Mouse (Mus musculus) embryo, embryonic 9.5 days (tissue): ENCODE measurements around the gene Psmc1.

Experiments used
- DNase-seq: peaks from one replicate; pipeline ENCODE4 v3.0.0-alpha.2; 2017; ENCODE audit errors: extremely low spot score

Psmc1 gene

DNA sequence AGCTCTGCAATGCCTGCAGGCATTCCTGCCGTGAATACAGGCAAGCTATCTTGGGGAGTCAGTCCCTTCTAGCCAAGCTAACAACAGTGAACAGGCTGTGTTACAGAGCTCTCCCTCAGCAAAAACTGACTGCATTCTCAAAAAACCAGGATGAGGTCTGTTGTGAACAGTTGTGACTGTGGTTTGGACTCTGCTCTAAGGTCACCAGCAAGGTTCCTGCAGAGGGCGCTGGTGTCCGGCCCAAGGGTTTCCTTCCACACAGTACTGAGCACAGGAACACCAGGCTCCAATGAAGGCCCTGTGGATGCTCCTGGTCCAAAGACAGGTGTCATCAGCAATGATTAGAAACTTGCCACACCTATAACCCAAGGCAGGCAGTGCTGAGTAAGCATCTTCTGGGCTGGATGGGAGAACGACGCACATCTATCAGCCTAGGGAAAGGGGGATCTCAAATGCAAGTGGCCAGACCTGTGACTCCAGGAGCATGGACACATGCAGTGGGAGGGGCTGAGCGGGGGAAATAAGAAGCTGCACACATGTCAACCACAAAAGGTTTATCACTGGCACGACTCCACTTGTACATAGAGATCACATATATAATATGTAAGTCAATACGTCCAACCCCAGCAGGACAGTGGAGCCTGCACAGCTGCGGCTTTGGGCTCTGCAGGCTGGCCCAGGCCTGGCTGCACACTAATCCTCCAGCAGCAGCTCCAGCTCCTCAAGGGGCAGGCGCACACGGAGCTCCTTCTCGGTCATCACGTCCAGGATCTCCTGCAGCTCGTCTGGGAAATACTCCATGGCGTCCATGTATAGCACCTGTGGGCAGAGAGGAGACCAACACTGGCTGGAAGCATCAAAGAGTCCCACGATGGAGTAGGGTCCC lies 15.2 kb downstream of the Psmc1 start:
- no peak for DNase-seq

DNA sequence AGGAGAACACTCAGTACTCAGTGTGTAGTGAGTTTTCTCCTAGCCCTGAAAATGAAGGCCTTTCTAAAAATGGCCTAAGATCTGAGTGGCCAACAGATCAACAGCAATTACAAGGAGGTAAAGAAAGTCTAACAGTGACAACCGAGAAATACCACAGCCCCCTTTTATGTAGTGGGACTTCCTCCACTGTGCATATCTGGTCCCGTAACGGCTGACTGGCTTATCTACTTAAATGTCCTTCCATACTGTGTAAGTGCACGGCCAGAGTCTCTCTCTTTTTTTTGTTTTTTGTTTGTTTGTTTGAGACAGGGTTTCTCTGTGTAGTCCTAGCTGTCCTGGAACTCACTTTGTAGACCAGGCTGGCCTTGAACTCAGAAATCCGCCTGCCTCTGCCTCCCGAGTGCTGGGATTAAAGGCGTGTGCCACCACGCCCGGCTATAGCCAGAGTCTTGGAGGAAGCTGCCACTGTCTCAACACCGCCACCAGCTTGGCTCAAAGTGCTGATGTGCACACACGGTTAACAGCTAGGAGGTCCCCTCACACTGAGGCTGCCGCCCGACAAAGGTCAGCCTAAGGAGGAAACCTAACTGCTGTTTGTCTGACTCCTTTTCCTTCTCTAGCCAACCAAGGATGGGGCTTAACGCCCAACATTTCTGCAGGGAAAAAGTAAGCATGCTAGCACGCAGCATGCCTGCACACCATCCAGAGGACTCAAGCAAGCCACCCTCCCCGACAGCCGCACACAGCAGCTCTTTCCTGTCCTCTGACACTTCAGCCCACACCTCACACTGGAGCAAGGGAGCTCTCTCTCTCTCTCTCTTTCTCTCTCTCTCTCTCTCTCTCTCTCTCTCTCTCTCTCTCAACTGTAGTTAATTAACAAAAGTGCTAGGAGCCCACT lies 17.3 kb downstream of the Psmc1 start:
- DNase-seq, result no peak

DNA sequence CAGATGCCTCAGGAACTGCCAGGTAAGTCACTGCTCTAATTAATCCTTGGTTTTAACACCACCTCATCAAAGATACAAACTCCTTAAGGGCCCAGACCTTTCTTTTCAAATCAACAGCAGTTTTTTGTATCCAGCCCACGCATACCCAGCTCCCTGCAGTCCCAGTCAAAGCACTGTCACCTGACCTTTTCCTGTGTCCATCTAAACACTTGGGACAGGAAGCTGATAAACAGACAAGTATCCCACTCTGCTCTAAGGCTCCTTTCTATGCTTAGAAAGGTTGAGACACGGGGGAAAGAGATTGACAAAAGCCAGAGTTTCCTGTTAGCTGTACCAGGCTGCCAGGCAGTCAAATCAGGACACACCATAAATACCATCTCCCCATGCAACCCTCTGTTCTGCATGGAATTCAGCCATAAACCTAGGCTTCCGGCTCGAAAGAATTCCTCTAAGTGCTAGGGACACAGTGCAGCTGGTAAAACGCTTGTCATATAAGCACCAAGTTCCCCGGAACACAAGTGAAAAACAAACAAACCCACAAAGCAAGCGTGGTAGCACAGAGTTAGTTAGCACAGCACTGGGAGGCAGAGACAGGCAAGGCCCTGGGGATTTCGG lies 18.0 kb downstream of the Psmc1 start:
- no peak for DNase-seq

DNA sequence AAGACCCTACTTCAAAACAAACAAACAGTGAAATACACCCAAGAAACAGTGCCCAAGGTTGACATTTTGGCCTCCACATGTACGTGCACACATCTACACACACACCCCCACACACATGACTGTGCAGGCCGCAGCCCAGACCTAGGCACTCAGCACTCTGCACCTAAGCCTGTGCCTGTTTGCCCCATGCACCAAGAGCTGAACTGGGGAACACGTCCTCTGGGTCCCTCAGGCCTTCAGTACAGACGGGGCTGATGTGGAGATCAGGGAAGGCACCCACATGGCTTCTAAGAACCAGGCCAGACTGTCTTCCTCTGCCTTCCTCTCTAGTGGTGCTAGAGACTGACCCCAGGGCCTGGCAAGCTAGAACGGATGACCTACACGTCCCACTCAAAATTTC lies 18.6 kb downstream of the Psmc1 start:
- DNase-seq, result no peak

DNA sequence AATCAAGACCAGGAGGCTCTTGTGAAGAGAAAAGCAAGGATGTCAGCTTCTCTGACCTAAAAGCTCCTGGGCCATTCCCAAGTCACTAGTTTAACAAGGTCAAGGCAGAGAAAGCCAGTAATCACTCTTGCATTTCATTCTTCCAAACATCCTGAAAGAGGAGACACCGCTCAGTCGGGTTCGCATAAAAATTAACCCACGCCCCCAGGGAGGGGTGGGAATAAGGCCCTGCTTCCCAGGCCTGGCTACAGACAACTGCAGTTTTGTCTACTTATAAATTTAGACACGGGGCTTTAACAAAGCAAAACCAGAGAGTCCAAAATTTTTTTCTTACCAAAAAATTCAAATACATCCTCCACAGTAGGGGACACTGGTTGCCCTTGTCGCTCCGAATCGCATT lies 19.0 kb downstream of the Psmc1 start:
- no peak for DNase-seq

DNA sequence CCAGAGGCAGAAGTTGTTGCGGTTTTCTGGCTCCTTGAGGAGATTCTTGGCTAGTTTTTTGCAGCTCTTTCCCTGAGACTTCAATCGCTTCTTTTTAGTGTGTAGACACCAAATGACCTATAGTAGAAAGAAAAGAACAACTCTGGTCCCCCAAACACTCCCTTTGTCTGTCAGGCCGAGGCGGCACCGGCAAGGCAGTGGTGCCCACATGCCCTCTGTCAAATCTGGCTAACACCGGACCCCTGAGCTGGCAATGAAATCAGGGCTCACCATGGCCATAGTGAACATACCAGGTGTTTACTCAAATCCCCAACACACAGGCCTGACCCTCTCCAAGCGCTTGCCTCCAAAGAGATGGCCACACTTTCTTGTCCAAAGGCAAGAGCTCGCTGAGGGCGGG lies 21.2 kb downstream of the Psmc1 start:
- no peak for DNase-seq

DNA sequence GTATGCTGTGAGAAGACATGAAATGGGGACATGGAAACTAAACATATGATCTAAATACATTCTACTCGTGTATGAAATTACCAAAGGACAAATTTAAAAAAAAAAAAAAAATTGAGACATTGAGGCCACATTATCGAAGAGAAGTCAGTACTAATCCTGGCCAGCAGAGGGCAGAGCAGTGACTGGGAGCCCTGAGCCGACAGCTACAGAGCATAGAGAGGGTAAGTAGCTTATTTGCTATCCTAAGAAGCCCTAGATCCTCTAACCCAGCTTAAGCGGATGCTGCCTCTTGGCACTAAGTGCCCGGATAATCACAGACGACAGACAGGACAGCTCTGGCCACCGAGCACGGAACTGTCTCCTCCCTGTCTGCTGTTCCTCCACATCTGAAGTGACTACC lies 21.7 kb downstream of the Psmc1 start:
- DNase-seq, result peak; percentile 55

DNA sequence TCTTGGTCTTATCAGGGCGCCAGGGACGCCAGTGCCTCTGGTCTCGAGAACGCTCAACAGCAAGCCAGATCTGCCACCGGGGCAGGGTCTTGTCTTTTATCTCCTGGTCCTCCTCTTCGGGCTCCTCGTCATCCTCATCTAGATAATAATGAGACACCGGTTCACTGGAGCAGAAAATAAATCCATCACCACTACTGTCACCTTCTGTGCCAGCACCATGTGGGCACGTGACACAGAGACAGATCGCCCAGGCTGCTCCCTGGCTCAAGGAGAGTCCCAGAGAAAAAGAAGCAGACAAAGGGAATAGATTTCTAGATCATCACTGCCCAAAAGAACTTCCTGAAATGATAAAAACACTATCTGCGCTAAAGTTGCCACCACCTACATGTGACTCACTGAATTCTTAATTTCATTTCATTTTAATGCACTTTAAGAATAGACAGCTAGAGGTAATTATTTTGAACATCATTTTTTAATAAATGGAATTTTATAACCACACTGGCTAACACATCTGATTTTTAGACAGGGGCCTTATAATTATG lies 24.5 kb downstream of the Psmc1 start:
- DNase-seq, result no peak

DNA sequence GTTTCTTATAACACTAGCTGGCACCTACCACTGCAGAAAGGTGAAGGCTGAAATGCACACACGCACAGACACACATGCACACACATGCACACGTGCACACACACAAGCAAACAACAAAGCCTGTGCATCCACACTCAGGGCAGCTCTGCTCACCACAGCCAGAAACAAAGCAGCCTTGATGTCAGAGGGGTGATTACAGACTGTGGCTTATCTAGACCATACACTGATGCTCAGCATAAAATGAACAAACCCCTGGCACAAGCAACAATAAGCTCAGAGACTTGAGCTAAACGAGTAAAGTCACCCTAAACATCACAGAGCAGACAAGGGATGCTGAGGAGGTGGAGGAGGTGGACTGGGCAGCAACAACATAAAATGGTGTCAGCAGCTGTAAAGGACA lies 25.2 kb downstream of the Psmc1 start:
- no peak for DNase-seq

DNA sequence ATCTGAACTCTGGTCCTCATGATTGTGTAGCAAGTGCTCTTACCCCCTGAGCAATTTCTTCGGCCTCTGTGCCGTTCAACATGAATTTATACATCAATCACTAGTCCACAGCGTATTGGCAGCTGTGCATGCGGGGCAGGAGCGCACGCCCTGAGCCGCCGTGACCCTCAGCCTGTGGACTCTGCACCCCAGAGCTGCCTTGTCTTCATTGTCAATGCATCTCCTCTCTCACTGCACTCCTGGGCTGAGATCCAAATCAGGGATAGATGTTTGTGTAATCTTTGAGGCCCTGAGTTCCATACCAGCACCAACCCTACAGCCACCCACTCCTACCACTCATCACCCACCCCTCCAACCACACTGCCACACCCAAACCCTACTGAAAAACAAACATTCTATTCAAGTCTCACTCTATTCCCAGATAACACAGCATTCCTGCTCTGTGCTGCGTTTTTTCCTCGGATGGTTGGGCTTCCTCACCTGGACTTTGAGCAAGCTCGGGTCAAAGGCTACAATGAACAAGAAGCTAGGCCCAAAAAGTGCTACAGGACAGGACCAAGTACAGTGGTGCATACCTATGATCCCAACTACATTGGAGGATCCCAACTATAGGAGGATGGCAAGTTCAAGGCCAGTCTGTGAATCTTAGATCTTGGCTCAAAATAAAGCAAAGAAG lies 33.0 kb downstream of the Psmc1 start:
- DNase-seq, result no peak

DNA sequence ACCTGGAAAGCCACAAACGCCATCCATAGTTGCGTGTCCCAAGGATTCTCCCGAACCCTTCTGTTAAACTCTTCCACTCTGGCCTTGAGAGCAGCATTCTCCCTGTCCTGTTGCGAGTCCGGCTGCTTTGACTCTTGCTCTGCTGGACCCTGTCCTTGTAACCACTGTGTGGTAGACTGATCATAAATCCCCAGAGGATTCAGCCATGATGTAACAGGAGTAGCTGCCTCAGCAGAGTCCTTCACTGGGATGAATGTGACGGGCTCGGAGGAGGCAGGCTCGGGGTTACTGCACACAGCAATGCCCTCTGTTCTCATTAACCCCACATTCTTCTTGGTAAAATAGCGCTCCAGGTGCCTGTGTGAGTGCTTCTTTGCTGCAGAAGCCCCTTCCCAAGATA lies 33.8 kb downstream of the Psmc1 start:
- no peak for DNase-seq

DNA sequence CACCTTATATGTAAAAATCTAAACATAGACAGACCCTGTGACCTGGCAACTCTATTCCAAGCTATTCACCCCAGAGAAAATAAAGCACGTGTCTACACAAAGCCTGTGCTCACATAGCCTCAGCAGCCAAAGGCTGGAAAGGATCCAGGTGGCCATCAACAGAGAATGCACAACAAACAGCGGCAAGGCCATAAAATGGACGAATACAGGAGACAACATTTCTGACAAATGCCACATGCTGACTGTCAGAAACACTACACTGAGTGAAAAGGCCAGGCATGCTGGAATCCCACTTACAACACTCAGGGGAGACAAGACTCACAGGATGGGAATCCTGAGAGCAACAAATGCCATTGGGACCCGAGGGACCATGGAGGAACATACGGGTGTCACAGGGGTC lies 34.3 kb downstream of the Psmc1 start:
- no peak for DNase-seq

DNA sequence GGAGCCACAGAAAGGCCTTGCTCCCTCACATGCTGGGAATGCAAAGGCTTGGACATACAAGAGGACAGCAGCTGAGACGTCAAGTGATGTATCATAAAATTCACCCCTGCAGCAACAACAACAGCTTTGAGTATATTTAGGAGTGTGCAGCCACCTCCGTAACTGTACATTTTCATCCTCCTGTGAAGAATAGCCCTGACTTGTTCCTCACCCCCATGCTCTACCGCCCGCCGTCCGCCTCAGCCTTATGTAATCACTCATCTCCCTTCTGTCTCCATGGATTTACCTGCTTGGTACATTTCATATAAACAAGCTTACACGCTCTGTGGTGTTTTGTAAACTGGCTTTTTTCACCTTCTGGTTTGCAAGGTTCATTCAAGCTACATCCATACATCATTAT lies 42.5 kb downstream of the Psmc1 start:
- no peak for DNase-seq

DNA sequence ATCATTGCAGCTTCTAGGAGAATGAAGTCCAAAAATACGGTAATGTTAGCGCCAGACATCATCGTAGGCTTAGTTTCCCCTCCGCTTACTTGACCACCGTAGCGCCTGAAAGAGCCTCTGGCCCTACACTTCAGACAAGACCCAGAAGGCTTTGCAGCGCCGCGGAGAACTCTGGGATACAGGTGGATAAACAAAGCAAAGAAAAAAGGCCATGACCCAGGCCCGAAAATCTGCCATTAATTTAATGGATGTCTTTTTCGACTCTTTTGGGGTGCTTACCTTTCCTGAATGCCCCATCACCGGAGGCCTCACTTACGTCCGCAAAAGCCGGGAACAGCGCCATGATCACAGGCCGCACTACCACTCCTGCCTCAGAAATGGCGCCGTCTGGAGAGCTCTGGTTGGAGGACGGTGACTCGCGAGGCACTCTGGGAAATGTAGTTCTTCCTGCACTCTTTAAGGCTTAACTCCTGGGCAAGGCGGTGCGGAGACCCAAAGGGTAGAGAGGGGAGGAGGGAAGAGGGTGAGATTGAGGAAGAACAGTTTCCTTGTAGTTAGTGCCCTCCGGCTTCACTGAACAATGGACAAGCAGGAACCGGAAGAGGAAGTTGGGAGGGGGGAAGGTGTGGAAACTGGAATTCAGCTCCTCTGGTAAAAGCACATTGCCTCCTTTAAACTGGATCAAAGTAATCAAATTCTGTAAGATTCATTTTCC lies 49.5 kb downstream of the Psmc1 start, which contains the start of gene Nrde2:
Nrde2 (minus strand) TSS at position 393 of the 715 bp plus-strand sequence.
- peak; percentile 93 for DNase-seq

DNA sequence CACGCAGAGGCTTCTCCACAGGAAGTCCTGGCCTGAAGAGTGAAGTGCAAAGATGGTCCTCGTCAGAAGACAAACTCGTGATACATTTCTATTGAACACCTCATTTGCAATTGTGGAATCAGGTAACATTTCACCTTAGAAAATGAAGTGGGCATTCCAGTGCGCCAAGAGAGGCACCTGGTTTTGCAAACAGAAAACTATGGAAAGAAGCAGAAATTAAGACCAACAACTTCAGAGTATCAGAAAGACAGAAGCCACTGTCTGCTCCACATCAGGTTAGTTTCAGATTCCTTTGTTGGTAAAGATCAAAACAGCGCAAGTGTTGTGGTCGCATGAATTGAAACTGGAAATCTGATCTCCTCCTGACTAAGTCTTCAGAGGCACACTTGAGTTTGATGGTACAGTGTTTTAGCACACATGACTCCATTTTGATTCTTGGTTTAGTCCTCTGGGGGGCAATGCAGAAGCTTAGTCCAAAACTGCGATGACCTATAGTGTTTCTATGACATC lies 55.1 kb downstream of the Psmc1 start:
- no peak for DNase-seq

DNA sequence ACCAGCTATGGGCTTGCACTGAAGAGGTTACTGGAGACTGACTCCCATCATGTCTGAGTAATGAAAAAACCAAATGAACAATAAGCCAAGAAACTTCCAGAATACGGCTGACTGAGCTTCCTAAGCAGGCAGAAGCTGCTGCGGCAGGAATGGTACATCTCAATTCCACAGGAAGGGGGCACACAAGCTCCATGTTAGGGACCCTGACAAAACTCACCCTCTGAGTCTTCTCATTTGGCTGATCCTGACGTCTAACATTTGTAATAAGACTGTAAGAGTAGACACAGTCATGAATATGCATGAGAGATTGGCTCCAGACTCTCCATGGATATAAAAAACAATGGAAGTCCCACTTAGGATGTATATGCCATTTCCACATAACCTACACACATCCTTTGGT lies 56.2 kb downstream of the Psmc1 start:
- peak; percentile 50 for DNase-seq

DNA sequence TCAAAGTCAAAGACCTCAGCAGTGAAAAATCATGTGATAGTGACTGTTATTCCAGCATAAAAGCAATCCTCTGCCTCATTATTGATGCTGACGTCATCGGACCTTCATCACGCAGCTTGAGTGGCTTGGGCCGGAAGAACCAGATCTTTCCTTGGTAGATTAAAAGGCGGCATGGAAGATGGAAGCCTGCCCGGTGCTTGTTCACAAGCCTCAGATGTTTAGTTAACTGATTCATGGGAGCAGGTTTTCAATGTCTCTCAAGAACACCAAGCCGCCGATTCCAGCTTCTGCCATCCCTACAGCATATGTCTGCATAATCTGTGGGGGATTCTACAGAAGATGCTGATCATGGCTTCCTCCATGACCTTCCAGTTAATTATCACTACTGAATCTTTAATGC lies 57.0 kb downstream of the Psmc1 start:
- no peak for DNase-seq

DNA sequence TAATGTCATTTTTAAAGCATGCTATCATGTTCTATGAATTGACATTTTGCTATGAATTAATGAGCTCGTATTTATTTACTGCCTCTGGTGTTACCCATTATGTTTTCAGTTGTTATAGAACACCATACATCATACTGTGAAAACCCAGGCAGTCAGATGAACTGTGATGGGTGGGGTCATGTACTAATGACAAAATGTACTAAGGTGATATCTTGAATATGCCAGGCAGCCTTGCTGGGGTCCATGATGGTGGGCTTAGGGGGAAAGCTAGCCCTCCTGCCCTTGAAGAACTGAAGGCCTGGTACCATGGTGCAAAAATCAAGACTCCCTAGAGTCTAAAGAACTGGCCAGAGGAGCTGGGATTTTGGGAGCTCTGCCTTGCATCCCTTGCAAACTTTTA lies 57.5 kb downstream of the Psmc1 start:
- no peak for DNase-seq

DNA sequence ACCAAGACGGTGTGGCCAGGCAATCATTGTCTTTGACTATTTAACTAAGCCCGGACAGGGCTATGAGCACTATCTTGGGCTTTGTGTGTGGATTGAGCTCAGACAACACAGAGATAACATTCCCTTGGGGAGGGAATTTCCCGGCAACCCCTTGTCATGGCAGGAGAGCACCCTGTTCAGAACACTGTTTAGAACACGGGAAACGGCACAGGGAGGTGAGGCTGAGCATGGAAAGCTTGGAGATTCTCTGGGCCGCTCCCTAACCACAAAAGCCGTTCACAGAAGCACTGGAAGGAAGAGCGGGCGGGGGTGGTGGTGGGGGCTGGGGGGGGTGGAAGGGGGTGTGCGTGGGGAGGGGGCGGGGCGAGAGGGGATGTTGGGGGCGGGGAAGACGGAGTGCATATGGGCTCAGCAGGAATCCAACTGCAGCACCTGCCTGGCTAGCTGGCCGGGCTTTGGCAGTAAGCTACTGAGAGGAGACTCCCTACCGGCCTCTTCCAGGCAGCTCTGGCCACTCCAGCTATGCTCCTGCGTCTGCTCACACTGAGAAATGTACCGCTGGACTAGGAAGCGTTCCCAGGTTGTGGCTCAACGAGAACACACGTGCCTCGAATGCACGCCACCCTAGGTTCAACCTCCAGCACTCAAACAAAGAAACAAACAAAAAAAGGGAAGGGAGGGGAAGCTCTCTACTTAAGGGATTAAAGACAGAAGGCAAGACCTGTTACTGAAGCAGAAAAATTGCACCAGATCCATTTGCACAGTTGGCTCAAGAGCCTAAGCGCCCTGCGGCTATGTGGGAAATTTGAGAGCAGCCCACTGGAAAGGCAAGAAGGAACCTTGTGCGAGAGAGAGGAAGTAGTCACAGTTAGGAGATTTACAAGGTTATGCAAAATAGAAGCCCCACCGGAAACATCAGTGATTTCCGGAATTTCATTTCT lies 58.2 kb downstream of the Psmc1 start:
- DNase-seq, result peak; percentile 42

DNA sequence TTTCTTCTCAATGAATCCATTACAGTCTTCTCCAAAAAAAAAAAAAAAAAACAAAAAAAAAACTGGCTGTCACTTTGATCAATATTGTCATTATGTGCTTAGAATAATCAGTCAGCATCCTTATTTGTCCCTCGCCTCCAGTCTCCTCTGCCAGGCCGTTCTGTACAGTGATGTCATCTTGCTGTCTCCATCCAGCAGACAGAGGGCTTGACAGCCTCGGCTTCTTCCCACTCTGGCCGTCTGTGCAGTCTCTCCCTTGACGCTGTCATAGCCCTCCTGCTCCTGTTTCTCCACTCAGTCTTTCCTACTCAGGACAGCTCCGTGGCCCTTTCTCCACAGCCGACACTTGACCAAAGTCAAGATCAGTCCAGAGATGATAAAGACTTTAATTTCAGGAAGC lies 62.5 kb downstream of the Psmc1 start:
- DNase-seq, result no peak
